Mouse (Mus musculus) heart, adult 18-20 months (tissue): ENCODE data around the gene Ikzf1. TPM values are rescaled to one million over a fixed set of nuclear protein-coding genes. Genes with fewer than 3 reads are reported as not detected.

Experiments used
- DNase-seq, 2 experiments: peaks; one replicate each; pipeline ENCODE4 v3.0.0; 2021 to 2022; ENCODE audit warnings: mixed read lengths in 1 of 2
- total RNA-seq, 2 experiments: library from RNA; stranded (reverse); gene quantifications; 2 replicates each; pipeline ENCODE4 v1.2.3; 2021

Gene Ikzf1
- total RNA-seq, 2 experiments from 2014 or later = 0.99 to 6.6 TPM

GRCm38 (mm10) chr11:11809404-11810175, 124.8 kb downstream of the Ikzf1 start:
- DNase-seq = no peak

- peak; percentile 64 to 84 for DNase-seq
Measured at GRCm38 (mm10) chr11:11811906-11812480, 127.2 kb downstream of the Ikzf1 start.

- DNase-seq = no peak
Measured at GRCm38 (mm10) chr11:11815737-11816136, 130.9 kb downstream of the Ikzf1 start.

- no peak for DNase-seq
Measured at GRCm38 (mm10) chr11:11818797-11819196, 134.0 kb downstream of the Ikzf1 start.

GRCm38 (mm10) chr11:11819206-11819605, 134.4 kb downstream of the Ikzf1 start:
- no peak for DNase-seq

- DNase-seq = peak; percentile 87 to 91
Measured at GRCm38 (mm10) chr11:11820251-11820650, 135.4 kb downstream of the Ikzf1 start.

GRCm38 (mm10) chr11:11820737-11821136, 135.9 kb downstream of the Ikzf1 start:
- peak; percentile 39 to 53 for DNase-seq

- DNase-seq = no peak
Measured at GRCm38 (mm10) chr11:11821387-11821975, 136.7 kb downstream of the Ikzf1 start.

Other genes starting within 250 kb of the Ikzf1 start
- 1 to 10 TPM; 1.2 to 1.9 TPM for gene Spata48, start 222.9 kb upstream of the Ikzf1 start, total RNA-seq
- gene Zpbp, start 222.6 kb upstream of the Ikzf1 start, total RNA-seq = under 1 TPM; 0.57 to 0.80 TPM
- not detected for gene 4930512M02Rik, start 57.2 kb upstream of the Ikzf1 start, total RNA-seq
- gene Fignl1, start 124.0 kb downstream of the Ikzf1 start, total RNA-seq = under 1 TPM; 0.44 to 0.62 TPM
- gene Ddc, start 213.1 kb downstream of the Ikzf1 start, total RNA-seq = 1 to 10 TPM; 1.3 to 1.9 TPM